Mouse (Mus musculus) B cell, adult 67 days (primary cell): ENCODE results near the gene Eif4e2. TPM values are rescaled to one million over a fixed set of nuclear protein-coding genes. Genes with fewer than 3 reads are reported as not detected.

Experiments used
- total RNA-seq, 2 experiments: library from RNA; stranded (reverse); gene quantifications; 4 replicates each; pipeline ENCODE4 v1.2.4; 2023

The Eif4e2 gene
- 100 to 1,000 TPM; 100 to 104 TPM for total RNA-seq

DNA sequence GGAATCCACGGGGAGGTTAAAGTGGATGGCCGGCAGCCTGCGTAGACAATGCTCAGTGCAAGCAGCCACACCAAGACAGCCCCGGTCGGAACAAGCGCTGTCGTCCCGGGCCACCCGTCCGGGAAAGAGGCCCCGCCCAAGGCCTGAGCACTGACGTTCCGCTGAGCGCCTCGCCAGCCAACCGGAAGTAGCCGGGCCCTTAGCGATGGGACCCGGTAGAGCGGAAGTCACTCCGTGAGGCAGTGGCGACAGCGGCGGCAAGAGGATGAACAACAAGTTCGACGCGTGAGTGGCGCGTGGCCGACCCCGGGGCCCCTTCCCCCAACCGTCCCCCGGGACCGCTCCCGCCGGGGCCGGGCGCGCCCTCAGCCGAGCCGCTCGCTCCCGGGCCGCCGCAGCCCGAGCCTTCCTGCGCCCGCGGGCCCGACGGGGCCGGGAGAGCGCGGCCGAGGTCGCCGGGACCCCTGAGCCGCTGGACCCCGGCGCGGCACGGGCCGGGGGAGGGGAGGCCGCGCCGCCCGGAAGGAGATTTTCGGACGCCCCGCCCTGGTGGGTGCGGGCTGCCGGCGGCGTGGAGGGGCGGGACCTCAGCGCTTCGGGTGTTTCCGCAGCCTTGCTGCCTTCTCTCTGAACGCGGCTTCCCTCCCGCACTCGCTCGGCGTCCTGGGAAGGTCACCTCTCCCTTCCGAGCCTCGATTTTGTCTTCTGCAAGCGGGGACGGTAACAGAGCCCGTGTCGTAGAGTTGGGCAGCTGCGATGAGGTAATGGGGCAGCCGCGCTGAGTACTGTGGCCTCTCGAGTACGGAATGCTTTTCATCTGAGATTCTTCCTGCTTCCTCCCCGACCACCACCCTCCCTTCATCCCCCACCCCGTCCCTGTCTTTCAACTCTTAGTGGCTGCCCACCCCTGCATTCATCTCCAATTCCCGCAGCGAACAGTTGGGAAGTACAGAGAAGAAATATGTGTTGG is at the start of gene Eif4e2:
Gene Eif4e2 (plus strand): TSS at position 180 of the 970 bp plus-strand sequence.

DNA sequence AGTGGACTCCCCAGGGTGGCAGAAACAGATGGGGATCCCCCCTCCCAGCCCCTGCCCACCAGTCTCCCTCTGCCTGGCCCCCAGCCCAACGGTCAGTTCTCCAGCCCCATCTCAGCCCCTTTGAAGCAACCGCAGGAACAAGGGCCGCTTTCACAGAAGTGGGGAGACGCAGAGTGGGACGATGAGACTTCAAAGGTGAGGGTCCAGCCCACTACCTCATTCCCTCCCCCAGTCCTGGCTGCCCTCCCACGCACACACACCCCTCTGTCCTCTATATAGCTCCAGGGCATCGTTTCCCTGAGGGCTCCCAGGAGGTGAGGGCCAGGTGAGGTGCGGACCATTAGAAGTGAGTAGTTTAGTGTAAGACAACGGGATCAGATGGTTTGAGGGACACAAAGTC is 30.7 kb upstream of the Eif4e2 start, which contains the start of gene Prss56:
Gene Prss56 (plus strand): TSS at position 301 of the 400 bp plus-strand sequence.

DNA sequence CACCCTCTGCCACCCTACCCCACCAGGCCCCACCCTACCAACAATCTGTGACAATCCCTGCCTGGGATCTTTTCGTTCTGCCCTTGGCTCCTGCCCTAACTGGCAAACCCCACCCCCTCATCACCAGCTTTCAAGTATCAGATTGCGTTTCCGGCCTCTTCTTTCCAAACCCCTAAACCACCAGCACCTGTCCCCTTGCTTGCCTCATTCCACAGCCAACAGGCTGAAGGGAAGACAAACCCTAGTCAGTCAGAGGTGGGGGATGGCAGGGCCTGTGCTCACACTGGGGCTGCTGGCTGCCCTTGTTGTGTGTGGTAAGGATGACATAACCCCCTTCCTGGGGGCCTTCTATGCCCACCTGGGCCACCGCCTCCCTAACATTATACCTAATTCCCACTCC is 23.3 kb upstream of the Eif4e2 start, which contains the start of gene Chrnd:
Gene Chrnd (plus strand): TSS at position 179 of the 400 bp plus-strand sequence.

DNA sequence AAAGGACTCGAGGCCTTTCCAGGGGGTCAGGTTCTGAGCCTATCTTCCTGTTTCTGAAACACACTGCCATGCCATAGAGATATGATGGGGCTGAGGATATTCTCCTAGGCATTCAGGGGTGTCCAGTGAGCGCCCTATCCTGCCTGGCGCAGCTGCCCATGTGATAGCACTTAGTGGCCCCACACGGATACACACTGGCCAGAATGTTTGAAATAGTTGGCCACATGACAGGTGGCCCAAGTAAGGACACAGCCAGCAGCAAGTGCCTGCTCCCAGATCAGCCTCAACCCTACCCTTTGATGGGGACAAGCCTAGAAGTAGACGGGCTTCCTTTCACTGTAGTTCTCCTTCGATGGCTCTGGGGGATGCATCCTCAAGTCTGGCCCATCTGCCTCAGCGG is 9.2 kb upstream of the Eif4e2 start, which contains the start of gene Chrng:
Gene Chrng (plus strand): TSS at position 193 of the 400 bp plus-strand sequence.

DNA sequence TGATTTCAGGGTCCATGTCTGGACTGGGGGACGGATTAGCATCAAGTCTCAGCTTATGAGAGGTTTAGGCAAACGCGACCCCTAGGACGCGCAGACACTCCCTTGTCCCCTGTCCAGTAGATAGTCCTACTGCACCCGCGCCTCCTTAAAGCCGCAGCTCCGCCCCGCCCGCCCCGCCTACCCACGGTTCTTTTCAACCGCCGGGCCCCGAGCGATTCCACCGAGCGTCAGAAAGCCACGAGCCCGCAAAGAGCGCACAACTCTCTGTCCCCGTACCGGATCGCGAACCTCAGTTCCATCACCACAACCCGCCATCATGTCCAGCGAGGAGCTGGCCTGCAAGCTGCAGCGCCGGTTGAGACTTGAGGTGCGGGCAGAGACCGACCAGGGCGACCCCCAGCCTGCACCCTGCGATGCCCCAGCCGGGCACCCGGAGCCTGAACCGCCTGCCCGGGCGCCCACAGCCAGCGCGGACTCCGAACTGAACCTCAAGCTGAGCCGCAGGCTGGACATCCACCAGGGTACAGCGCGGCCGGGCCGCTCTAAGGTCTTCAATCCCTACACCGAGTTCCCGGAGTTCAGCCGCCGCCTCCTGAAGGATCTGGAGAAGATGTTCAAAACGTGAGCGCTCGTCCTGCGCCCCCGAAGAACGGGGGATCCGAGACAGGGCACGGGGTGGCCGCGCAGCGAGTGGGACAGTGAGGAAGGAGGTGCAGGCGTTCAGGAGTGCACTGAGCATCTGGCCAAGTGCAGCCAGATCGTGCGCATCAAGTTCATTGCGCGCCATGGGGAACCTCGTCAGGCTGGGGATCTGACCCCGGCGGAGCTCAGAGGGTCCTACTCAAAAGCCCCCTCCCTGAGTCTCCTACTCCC is 50.7 kb downstream of the Eif4e2 start, which contains the start of gene Efhd1:
Gene Efhd1 (plus strand): TSS at position 230 of the 873 bp plus-strand sequence.

Other genes starting within 250 kb of the Eif4e2 start
- not detected for gene Alppl2, start 124.0 kb upstream of the Eif4e2 start, total RNA-seq
- gene Alpi, start 112.3 kb upstream of the Eif4e2 start, total RNA-seq, result not detected
- not detected for gene Akp3, start 88.9 kb upstream of the Eif4e2 start, total RNA-seq
- not detected for gene Ecel1, start 57.4 kb upstream of the Eif4e2 start, total RNA-seq
- gene Prss56, start 30.6 kb upstream of the Eif4e2 start, total RNA-seq, result not detected
- not detected for gene Chrnd, start 23.3 kb upstream of the Eif4e2 start, total RNA-seq
- gene Chrng, start 9.3 kb upstream of the Eif4e2 start, total RNA-seq, result not detected
- not detected for gene Efhd1, start 50.4 kb downstream of the Eif4e2 start, total RNA-seq
- 100 to 1,000 TPM; 137 to 143 TPM for gene Gigyf2, start 113.1 kb downstream of the Eif4e2 start, total RNA-seq
- not detected for gene Kcnj13, start 180.8 kb downstream of the Eif4e2 start, total RNA-seq